Mouse (Mus musculus) ES-CJ7 (cell line): Measurements from ENCODE around the gene Pank1.

Experiments used
- DNase-seq: peaks from one replicate; pipeline ENCODE4 v3.0.0; 2011; ENCODE audit warnings: low read depth, low spot score

Pank1 gene

GRCm38 (mm10) chr19:34879624-34880023 is 369 bp upstream of the Pank1 start:
- no peak for DNase-seq

GRCm38 (mm10) chr19:34877898-34878602 is 1.2 kb downstream of the Pank1 start:
- peak; percentile 95 for DNase-seq

- no peak for DNase-seq
These were observed 2.6 kb downstream of the Pank1 start for GRCm38 (mm10) chr19:34876676-34877075.

GRCm38 (mm10) chr19:34869375-34869774 is 9.9 kb downstream of the Pank1 start:
- DNase-seq: no peak

- no peak for DNase-seq
These were observed 11.0 kb downstream of the Pank1 start for GRCm38 (mm10) chr19:34868093-34868741.

GRCm38 (mm10) chr19:34863737-34864136 is 15.5 kb downstream of the Pank1 start:
- no peak for DNase-seq

- no peak for DNase-seq
These were observed 23.1 kb downstream of the Pank1 start for GRCm38 (mm10) chr19:34856021-34856651.

- no peak for DNase-seq
These were observed 28.1 kb downstream of the Pank1 start for GRCm38 (mm10) chr19:34851161-34851560.

- DNase-seq: no peak
These were observed 29.8 kb downstream of the Pank1 start for GRCm38 (mm10) chr19:34849426-34849825.

GRCm38 (mm10) chr19:34848164-34848563 is 31.1 kb downstream of the Pank1 start:
- DNase-seq: no peak

GRCm38 (mm10) chr19:34847103-34847502 is 32.2 kb downstream of the Pank1 start:
- DNase-seq: no peak

- no peak for DNase-seq
These were observed 32.7 kb downstream of the Pank1 start for GRCm38 (mm10) chr19:34846508-34847038.

GRCm38 (mm10) chr19:34846005-34846404 is 33.2 kb downstream of the Pank1 start:
- DNase-seq: no peak

- peak; percentile 25 for DNase-seq
These were observed 33.9 kb downstream of the Pank1 start for GRCm38 (mm10) chr19:34845331-34845730.

GRCm38 (mm10) chr19:34844760-34845159 is 34.5 kb downstream of the Pank1 start:
- DNase-seq: no peak

GRCm38 (mm10) chr19:34844047-34844446 is 35.2 kb downstream of the Pank1 start:
- no peak for DNase-seq

- no peak for DNase-seq
These were observed 37.3 kb downstream of the Pank1 start for GRCm38 (mm10) chr19:34841719-34842506.

GRCm38 (mm10) chr19:34838624-34839023 is 40.6 kb downstream of the Pank1 start:
- no peak for DNase-seq

GRCm38 (mm10) chr19:34831702-34832101 is 47.6 kb downstream of the Pank1 start:
- DNase-seq: no peak

GRCm38 (mm10) chr19:34827916-34828635 is 51.2 kb downstream of the Pank1 start:
- DNase-seq: no peak

- DNase-seq: no peak
These were observed 51.8 kb downstream of the Pank1 start for GRCm38 (mm10) chr19:34827444-34827843.
